Mouse (Mus musculus) lung, postnatal 0 days (tissue): ENCODE measurements at regions not wholly inside any gene's neighbourhood (a gene's known extent, or its start where the extent isn't known, plus 50 kb on each side); places are given as distances from the start of the nearest gene placed in this dataset.

Source experiments
- ATAC-seq: fragments of 200-750 bp; cut with Nextera tagmentation; 2 replicates; pipeline ENCODE4 v1.8.0; 2017; ENCODE audit warnings: moderate library complexity
- DNase-seq: peaks from one replicate; pipeline ENCODE4 v3.0.0-alpha.2; 2016; ENCODE audit warnings: low spot score
- H3K27ac ChIP-seq: fragments of 300-500 bp; sonication (generic); 2 replicates; pipeline ENCODE4 v1.5.1; 2014; ENCODE audit warnings: antibody characterized with exemption, mild to moderate bottlenecking, low read length, mixed read lengths
- H3K27me3 ChIP-seq: fragments of 300-500 bp; sonication (generic); replicated peaks from 2 replicates; pipeline ENCODE4 v1.6.1; 2014; ENCODE audit warnings: low read length, mixed read lengths; ENCODE audit not compliant: insufficient read depth
- H3K36me3 ChIP-seq: fragments of 300-500 bp; sonication (generic); 2 replicates; pipeline ENCODE4 v1.6.1; 2014; ENCODE audit warnings: low read length, mixed read lengths; ENCODE audit not compliant: insufficient read depth
- H3K4me1 ChIP-seq: fragments of 300-500 bp; sonication (generic); 2 replicates; pipeline ENCODE4 v1.6.1; 2014; ENCODE audit warnings: antibody characterized with exemption, low read depth, low read length, mixed read lengths; ENCODE audit not compliant: insufficient read depth
- H3K4me2 ChIP-seq: fragments of 300-500 bp; sonication (generic); replicated peaks from 2 replicates; pipeline ENCODE4 v1.6.1; 2014; ENCODE audit warnings: low read depth, mild to moderate bottlenecking, low read length, moderate library complexity, mixed read lengths
- H3K4me3 ChIP-seq: fragments of 300-500 bp; sonication (generic); 2 replicates; pipeline ENCODE4 v1.5.1; 2014; ENCODE audit warnings: low read depth, low read length
- H3K9ac ChIP-seq: fragments of 300-500 bp; sonication (generic); replicated peaks from 2 replicates; pipeline ENCODE4 v1.6.1; 2014; ENCODE audit warnings: low read depth, mild to moderate bottlenecking
- H3K9me3 ChIP-seq: fragments of 300-500 bp; sonication (generic); 2 replicates; pipeline ENCODE4 v1.6.1; 2016; ENCODE audit warnings: low read length, mixed read lengths
- CTCF ChIP-seq: IDR thresholded peaks from 2 replicates; pipeline ENCODE4 v1.5.1; 2016; ENCODE audit warnings: antibody characterized with exemption, mild to moderate bottlenecking
- EP300 ChIP-seq: IDR thresholded peaks from 2 replicates; pipeline ENCODE4 v1.6.1; 2016; ENCODE audit warnings: antibody characterized with exemption, mild to moderate bottlenecking, control low read depth
- WGBS: fragments of 180-500 bp; shearing (Covaris S2); extraction: QIAGEN DNeasy Blood & Tissue Kit; methylation state at CpG from one replicate; pipeline ENCODE4 v1.1.7; 2014; 5-methylcytosine and 5-hydroxymethylcytosine counted together

- no peak overlapping the region for H3K4me2 ChIP-seq
Observed at GRCm38 (mm10) chr2:144135586-144135985, 102.7 kb downstream of the Banf2 start.

GRCm38 (mm10) chr2:144143620-144144384, 110.9 kb downstream of the Banf2 start:
- H3K36me3 ChIP-seq = no peaks in the 10 kb centered on the region
- no peak overlapping the region for H3K4me3 ChIP-seq
- 52% methylated on average over 9 of the region's 9 CpGs for WGBS
- no peaks in the 10 kb centered on the region for H3K27me3 ChIP-seq
- no peak overlapping the region for H3K9ac ChIP-seq
- no peak overlapping the region for H3K27ac ChIP-seq
- no peaks in the 10 kb centered on the region for H3K4me1 ChIP-seq
- H3K4me2 ChIP-seq = no peak overlapping the region
- ATAC-seq (peak; percentile 84), DNase-seq (peak; percentile 49)
- TF ChIP-seq EP300 = no peak
- TF ChIP-seq CTCF = no peak
- no peaks in the 10 kb centered on the region for H3K9me3 ChIP-seq

More at GRCm38 (mm10) chr2:144135586-144135985, 102.7 kb downstream of the Banf2 start:
- H3K4me3 ChIP-seq = no peak overlapping the region
- no peak overlapping the region for H3K27ac ChIP-seq
- H3K36me3 ChIP-seq = no peaks in the 10 kb centered on the region
- H3K9ac ChIP-seq = no peak overlapping the region
- 91% methylated on average over 1 of the region's 1 CpGs for WGBS
- no peak for TF ChIP-seq CTCF
- no peak for TF ChIP-seq EP300
- no peak for DNase-seq
- no peak for ATAC-seq
- H3K27me3 ChIP-seq = no peaks in the 10 kb centered on the region
- peaks cover 3% of the 10 kb centered on the region; the same call in 1 of the 2 replicates for H3K4me1 ChIP-seq
- no peaks in the 10 kb centered on the region for H3K9me3 ChIP-seq

- WGBS = 75% methylated on average over 5 of the region's 5 CpGs
- ATAC-seq (peak; percentile 49), DNase-seq (no peak)
- H3K36me3 ChIP-seq = no peaks in the 10 kb centered on the region
- no peaks in the 10 kb centered on the region for H3K9me3 ChIP-seq
- H3K4me3 ChIP-seq = no peak overlapping the region
- H3K4me1 ChIP-seq = no peaks in the 10 kb centered on the region
- no peak overlapping the region for H3K27ac ChIP-seq
- no peak overlapping the region for H3K9ac ChIP-seq
- no peak for TF ChIP-seq CTCF
- no peak for TF ChIP-seq EP300
- H3K4me2 ChIP-seq = no peak overlapping the region
- H3K27me3 ChIP-seq = no peaks in the 10 kb centered on the region
Observed at GRCm38 (mm10) chr2:144144486-144145136, 111.8 kb downstream of the Banf2 start.

- Histone ChIP-seq H3K27me3 (no peaks in the 10 kb centered on the region), H3K4me1 (peaks cover 6% of the 10 kb centered on the region; the same call in 1 of the 2 replicates), H3K27ac (no peak overlapping the region), H3K9ac (no peak overlapping the region), H3K4me3 (no peak overlapping the region), H3K36me3 (no peaks in the 10 kb centered on the region), H3K9me3 (no peaks in the 10 kb centered on the region), H3K4me2 (no peak overlapping the region)
- DNase-seq = no peak
- no peak for ATAC-seq
- WGBS = 63% methylated on average over 7 of the region's 7 CpGs
- no peak for TF ChIP-seq CTCF
- TF ChIP-seq EP300 = no peak
Observed at GRCm38 (mm10) chr2:144156456-144157211, 113.8 kb upstream of the Mgme1 start.

GRCm38 (mm10) chr2:144157343-144157742, 113.1 kb upstream of the Mgme1 start:
- H3K36me3 ChIP-seq = no peaks in the 10 kb centered on the region
- H3K4me1 ChIP-seq = peaks cover 6% of the 10 kb centered on the region; the same call in 1 of the 2 replicates
- no peak overlapping the region for H3K9ac ChIP-seq
- H3K27ac ChIP-seq = no peak overlapping the region
- 47% methylated on average over 2 of the region's 2 CpGs for WGBS
- no peaks in the 10 kb centered on the region for H3K9me3 ChIP-seq
- no peak for TF ChIP-seq CTCF
- TF ChIP-seq EP300 = no peak
- H3K27me3 ChIP-seq = no peaks in the 10 kb centered on the region
- no peak overlapping the region for H3K4me3 ChIP-seq
- no peak overlapping the region for H3K4me2 ChIP-seq
- no peak for ATAC-seq
- no peak for DNase-seq

- Histone ChIP-seq H3K36me3 (no peaks in the 10 kb centered on the region), H3K4me1 (peaks cover 6% of the 10 kb centered on the region; the same call in 1 of the 2 replicates), H3K27ac (no peak overlapping the region), H3K27me3 (no peaks in the 10 kb centered on the region), H3K9ac (no peak overlapping the region), H3K9me3 (no peaks in the 10 kb centered on the region), H3K4me2 (no peak overlapping the region), H3K4me3 (no peak overlapping the region)
- WGBS = 58% methylated on average over 8 of the region's 8 CpGs
- no peak for ATAC-seq
- TF ChIP-seq CTCF = no peak
- TF ChIP-seq EP300 = no peak
- no peak for DNase-seq
Observed at GRCm38 (mm10) chr2:144158256-144158655, 112.2 kb upstream of the Mgme1 start.
